Mouse (Mus musculus): ENCODE results near the gene Tnik. TPM values are rescaled to one million over a fixed set of nuclear protein-coding genes. Genes with fewer than 3 reads are reported as not detected.

The Tnik gene
- polyA plus RNA-seq, 1 experiment from 2014 or later = 29.8 TPM

- Histone ChIP-seq H3K4me3 (ENCODE audit: low read depth, low read length) (no peak overlapping the region), H3K27me3 (ENCODE audit: control insufficient read depth, insufficient read depth, low read length) (no peaks in the 10 kb centered on the region), H3K4me1 (ENCODE audit: control insufficient read depth, insufficient read depth, low read length) (no peaks in the 10 kb centered on the region), H3K4me2 (replicated peaks; ENCODE audit: low read depth, low read length) (no peak overlapping the region), H3K9me3 (ENCODE audit: control insufficient read depth, low read depth, low read length) (no peaks in the 10 kb centered on the region), H3K36me3 (ENCODE audit: control insufficient read depth, insufficient read depth, low read length) (no peaks in the 10 kb centered on the region), H3K9ac (replicated peaks; ENCODE audit: low read depth, low read length) (no peak overlapping the region), H3K27ac (ENCODE audit: low read length) (no peak overlapping the region)
- 52% methylated on average over 4 of the region's 4 CpGs for WGBS
- no peak for ATAC-seq (ENCODE audit: insufficient number of reproducible peaks, insufficient read depth, low FRiP score, low read depth)
Observed at GRCm38 (mm10) chr3:28228930-28229329, 34.1 kb upstream of the Tnik start.

DNA sequence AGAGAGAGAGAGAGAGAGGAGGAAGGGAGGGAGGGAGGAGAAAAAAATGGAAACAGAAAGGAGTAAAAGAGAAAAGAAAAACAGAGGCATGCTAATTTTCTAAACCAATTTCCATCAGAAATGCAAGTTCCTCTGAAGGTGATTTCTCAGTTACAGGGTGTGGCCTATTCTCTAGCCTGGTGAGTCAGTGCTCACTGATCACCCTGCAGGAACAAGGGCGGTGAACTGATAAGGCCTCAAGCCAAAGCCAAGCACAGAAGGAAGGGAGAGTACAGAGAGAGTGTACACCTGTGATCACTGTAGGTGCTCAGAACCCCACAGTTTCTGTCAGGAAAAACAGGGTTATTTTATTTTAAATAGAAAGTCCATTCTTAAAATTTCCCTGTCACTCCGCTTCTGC, 33.5 kb upstream of the Tnik start:
- H3K9me3 ChIP-seq (ENCODE audit: control insufficient read depth, low read depth, low read length) = no peaks in the 10 kb centered on the region
- H3K4me1 ChIP-seq (ENCODE audit: control insufficient read depth, insufficient read depth, low read length) = no peaks in the 10 kb centered on the region
- H3K27ac ChIP-seq (ENCODE audit: low read length) = no peak overlapping the region
- H3K27me3 ChIP-seq (ENCODE audit: control insufficient read depth, insufficient read depth, low read length) = no peaks in the 10 kb centered on the region
- no peak overlapping the region for H3K9ac ChIP-seq (replicated peaks; ENCODE audit: low read depth, low read length)
- ATAC-seq (ENCODE audit: insufficient number of reproducible peaks, insufficient read depth, low FRiP score, low read depth) = no peak; the same call in 1 of the 2 replicates
- no peak overlapping the region for H3K4me3 ChIP-seq (ENCODE audit: low read depth, low read length)
- 71% methylated on average over 2 of the region's 2 CpGs for WGBS
- H3K36me3 ChIP-seq (ENCODE audit: control insufficient read depth, insufficient read depth, low read length) = no peaks in the 10 kb centered on the region
- H3K4me2 ChIP-seq (replicated peaks; ENCODE audit: low read depth, low read length) = no peak overlapping the region

DNA sequence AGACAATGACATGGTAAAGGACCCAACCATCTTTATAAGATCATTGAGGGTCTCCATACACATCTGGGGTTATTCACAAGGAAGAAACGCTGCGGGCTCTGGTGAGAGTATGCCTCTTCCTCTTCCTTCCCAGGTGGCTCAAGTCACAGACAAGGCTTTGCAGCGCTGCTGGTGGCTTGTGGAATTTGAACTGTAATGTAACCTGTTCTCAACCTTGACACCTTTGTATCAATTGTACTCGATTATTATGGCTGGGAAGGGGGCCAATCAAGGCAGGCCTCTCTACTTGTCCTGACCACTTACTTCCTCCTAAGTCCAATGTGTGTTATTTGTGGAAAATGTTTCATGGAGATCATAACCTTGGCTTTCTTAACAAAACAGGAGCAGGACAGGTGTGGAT, 30.1 kb upstream of the Tnik start:
- ATAC-seq (ENCODE audit: insufficient number of reproducible peaks, insufficient read depth, low FRiP score, low read depth) = no peak
- Histone ChIP-seq H3K9ac (replicated peaks; ENCODE audit: low read depth, low read length) (no peak overlapping the region), H3K9me3 (ENCODE audit: control insufficient read depth, low read depth, low read length) (no peaks in the 10 kb centered on the region), H3K36me3 (ENCODE audit: control insufficient read depth, insufficient read depth, low read length) (no peaks in the 10 kb centered on the region), H3K27ac (ENCODE audit: low read length) (no peak overlapping the region), H3K27me3 (ENCODE audit: control insufficient read depth, insufficient read depth, low read length) (no peaks in the 10 kb centered on the region), H3K4me2 (replicated peaks; ENCODE audit: low read depth, low read length) (no peak overlapping the region), H3K4me1 (ENCODE audit: control insufficient read depth, insufficient read depth, low read length) (no peaks in the 10 kb centered on the region), H3K4me3 (ENCODE audit: low read depth, low read length) (no peak overlapping the region)
- WGBS = 82% methylated on average over 4 of the region's 4 CpGs

DNA sequence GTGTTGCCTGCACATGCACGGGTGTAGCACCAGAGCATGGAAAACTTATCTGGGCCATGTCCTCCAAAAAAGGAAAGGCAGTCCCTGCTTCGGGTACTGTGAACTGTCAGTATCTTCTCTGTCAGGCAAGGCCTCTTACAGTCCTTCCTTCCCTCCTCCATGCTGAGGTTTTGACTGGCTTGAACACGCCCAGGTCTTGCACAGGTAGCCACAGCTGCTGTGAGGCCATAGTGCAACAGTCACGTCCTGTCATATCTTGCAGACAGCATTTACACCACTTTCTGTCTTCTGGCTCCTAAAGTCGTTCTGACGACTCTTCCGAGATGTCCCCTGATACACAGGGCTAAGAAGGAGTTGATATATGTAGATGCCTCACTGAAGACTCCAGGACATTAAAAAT, 28.8 kb upstream of the Tnik start:
- no peak overlapping the region for H3K4me2 ChIP-seq (replicated peaks; ENCODE audit: low read depth, low read length)
- H3K27ac ChIP-seq (ENCODE audit: low read length) = no peak overlapping the region
- WGBS = 77% methylated on average over 7 of the region's 7 CpGs
- no peaks in the 10 kb centered on the region for H3K4me1 ChIP-seq (ENCODE audit: control insufficient read depth, insufficient read depth, low read length)
- H3K9me3 ChIP-seq (ENCODE audit: control insufficient read depth, low read depth, low read length) = no peaks in the 10 kb centered on the region
- ATAC-seq (ENCODE audit: insufficient number of reproducible peaks, insufficient read depth, low FRiP score, low read depth) = no peak
- no peaks in the 10 kb centered on the region for H3K27me3 ChIP-seq (ENCODE audit: control insufficient read depth, insufficient read depth, low read length)
- H3K36me3 ChIP-seq (ENCODE audit: control insufficient read depth, insufficient read depth, low read length) = no peaks in the 10 kb centered on the region
- H3K4me3 ChIP-seq (ENCODE audit: low read depth, low read length) = no peak overlapping the region
- H3K9ac ChIP-seq (replicated peaks; ENCODE audit: low read depth, low read length) = no peak overlapping the region

GRCm38 (mm10) chr3:28236689-28237088, 26.3 kb upstream of the Tnik start:
- Histone ChIP-seq H3K27ac (ENCODE audit: low read length) (no peak overlapping the region), H3K9ac (replicated peaks; ENCODE audit: low read depth, low read length) (no peak overlapping the region), H3K36me3 (ENCODE audit: control insufficient read depth, insufficient read depth, low read length) (no peaks in the 10 kb centered on the region), H3K9me3 (ENCODE audit: control insufficient read depth, low read depth, low read length) (no peaks in the 10 kb centered on the region), H3K27me3 (ENCODE audit: control insufficient read depth, insufficient read depth, low read length) (no peaks in the 10 kb centered on the region), H3K4me3 (ENCODE audit: low read depth, low read length) (no peak overlapping the region), H3K4me2 (replicated peaks; ENCODE audit: low read depth, low read length) (no peak overlapping the region), H3K4me1 (ENCODE audit: control insufficient read depth, insufficient read depth, low read length) (no peaks in the 10 kb centered on the region)
- no peak for ATAC-seq (ENCODE audit: insufficient number of reproducible peaks, insufficient read depth, low FRiP score, low read depth)
- WGBS = 90% methylated on average over 4 of the region's 4 CpGs

GRCm38 (mm10) chr3:28238136-28238535, 24.9 kb upstream of the Tnik start:
- Histone ChIP-seq H3K27ac (ENCODE audit: low read length) (no peak overlapping the region), H3K9me3 (ENCODE audit: control insufficient read depth, low read depth, low read length) (no peaks in the 10 kb centered on the region), H3K9ac (replicated peaks; ENCODE audit: low read depth, low read length) (no peak overlapping the region), H3K4me3 (ENCODE audit: low read depth, low read length) (no peak overlapping the region), H3K4me2 (replicated peaks; ENCODE audit: low read depth, low read length) (no peak overlapping the region), H3K27me3 (ENCODE audit: control insufficient read depth, insufficient read depth, low read length) (no peaks in the 10 kb centered on the region), H3K4me1 (ENCODE audit: control insufficient read depth, insufficient read depth, low read length) (no peaks in the 10 kb centered on the region), H3K36me3 (ENCODE audit: control insufficient read depth, insufficient read depth, low read length) (no peaks in the 10 kb centered on the region)
- ATAC-seq (ENCODE audit: insufficient number of reproducible peaks, insufficient read depth, low FRiP score, low read depth) = no peak
- 73% methylated on average over 2 of the region's 2 CpGs for WGBS

- Histone ChIP-seq H3K4me3 (ENCODE audit: low read depth, low read length) (no peak overlapping the region), H3K36me3 (ENCODE audit: control insufficient read depth, insufficient read depth, low read length) (no peaks in the 10 kb centered on the region), H3K9me3 (ENCODE audit: control insufficient read depth, low read depth, low read length) (no peaks in the 10 kb centered on the region), H3K9ac (replicated peaks; ENCODE audit: low read depth, low read length) (no peak overlapping the region), H3K27me3 (ENCODE audit: control insufficient read depth, insufficient read depth, low read length) (no peaks in the 10 kb centered on the region), H3K4me1 (ENCODE audit: control insufficient read depth, insufficient read depth, low read length) (no peaks in the 10 kb centered on the region), H3K27ac (ENCODE audit: low read length) (no peak overlapping the region), H3K4me2 (replicated peaks; ENCODE audit: low read depth, low read length) (no peak overlapping the region)
- WGBS = 86% methylated on average over 2 of the region's 2 CpGs
- no peak for ATAC-seq (ENCODE audit: insufficient number of reproducible peaks, insufficient read depth, low FRiP score, low read depth)
Observed at GRCm38 (mm10) chr3:28242561-28242960, 20.5 kb upstream of the Tnik start.

DNA sequence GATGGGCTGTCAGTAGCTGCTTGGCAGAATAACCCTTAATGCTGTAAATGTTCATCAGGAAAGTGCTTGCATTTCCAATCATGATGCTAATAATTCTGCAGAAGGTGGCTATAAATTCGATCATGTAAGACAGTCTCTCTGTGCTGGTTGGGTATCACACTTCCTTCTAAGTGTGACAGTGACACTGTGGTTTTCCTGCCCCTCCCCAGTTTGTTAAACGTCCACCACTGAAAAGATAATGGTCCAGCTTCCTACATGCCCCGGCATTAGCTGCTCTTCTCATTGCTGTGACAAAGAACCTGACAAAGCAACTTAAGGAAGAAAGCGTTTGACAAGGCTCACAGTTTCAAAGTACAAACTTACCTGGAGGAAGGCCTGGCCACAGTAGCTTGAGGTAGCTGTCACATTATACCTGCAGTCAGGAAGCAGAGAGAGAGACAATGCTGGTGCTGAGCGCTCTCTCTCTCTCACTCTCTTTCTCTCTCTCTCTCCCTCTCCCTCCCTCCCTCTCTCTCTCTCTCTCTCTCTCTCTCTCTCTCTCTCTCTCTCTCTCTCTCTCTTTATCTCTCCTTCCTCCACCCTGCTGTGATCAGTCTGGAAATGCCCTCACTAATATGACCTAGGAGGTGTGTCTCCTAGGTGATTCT, 18.6 kb upstream of the Tnik start:
- no peaks in the 10 kb centered on the region for H3K36me3 ChIP-seq (ENCODE audit: control insufficient read depth, insufficient read depth, low read length)
- H3K4me1 ChIP-seq (ENCODE audit: control insufficient read depth, insufficient read depth, low read length) = peaks cover 5% of the 10 kb centered on the region; the same call in 1 of the 2 replicates
- ATAC-seq (ENCODE audit: insufficient number of reproducible peaks, insufficient read depth, low FRiP score, low read depth) = no peak
- no peak overlapping the region for H3K9ac ChIP-seq (replicated peaks; ENCODE audit: low read depth, low read length)
- no peak overlapping the region for H3K27ac ChIP-seq (ENCODE audit: low read length)
- no peak overlapping the region for H3K4me3 ChIP-seq (ENCODE audit: low read depth, low read length)
- WGBS = 83% methylated on average over 5 of the region's 5 CpGs
- H3K27me3 ChIP-seq (ENCODE audit: control insufficient read depth, insufficient read depth, low read length) = no peaks in the 10 kb centered on the region
- no peak overlapping the region for H3K4me2 ChIP-seq (replicated peaks; ENCODE audit: low read depth, low read length)
- H3K9me3 ChIP-seq (ENCODE audit: control insufficient read depth, low read depth, low read length) = no peaks in the 10 kb centered on the region

All from stomach, embryonic 14.5 days (tissue).